Mouse (Mus musculus) bone marrow, adult 2 months (tissue): ENCODE measurements around the gene Olfr671.

ENCODE experiments used
- CTCF ChIP-seq: fragments of 200-500 bp; IDR thresholded peaks from 2 replicates; pipeline ENCODE4 v1.5.1; 2011; ENCODE audit warnings: low read length, control low read depth; ENCODE audit not compliant: control insufficient read depth, insufficient read depth
- POLR2A ChIP-seq: fragments of 200-500 bp; IDR thresholded peaks from 2 replicates; pipeline ENCODE4 v1.6.1; 2011; ENCODE audit warnings: low read depth, mild to moderate bottlenecking, control low read depth, low read length, borderline replicate concordance; ENCODE audit not compliant: control insufficient read depth

GRCm38 (mm10) chr7:104962520-104962919 is 16.4 kb downstream of the Olfr671 start, which contains the start of gene Olfr670:
- TF ChIP-seq POLR2A (no peak), CTCF (no peak)
